Mouse (Mus musculus) kidney, adult 8-10 months (tissue): ENCODE measurements at regions not wholly inside any gene's neighbourhood (a gene's known extent, or its start where the extent isn't known, plus 50 kb on each side); places are given as distances from the start of the nearest gene placed in this dataset.

Experiments
- DNase-seq, 2 experiments: peaks; one replicate each; pipeline ENCODE4 v3.0.0; 2022

DNA sequence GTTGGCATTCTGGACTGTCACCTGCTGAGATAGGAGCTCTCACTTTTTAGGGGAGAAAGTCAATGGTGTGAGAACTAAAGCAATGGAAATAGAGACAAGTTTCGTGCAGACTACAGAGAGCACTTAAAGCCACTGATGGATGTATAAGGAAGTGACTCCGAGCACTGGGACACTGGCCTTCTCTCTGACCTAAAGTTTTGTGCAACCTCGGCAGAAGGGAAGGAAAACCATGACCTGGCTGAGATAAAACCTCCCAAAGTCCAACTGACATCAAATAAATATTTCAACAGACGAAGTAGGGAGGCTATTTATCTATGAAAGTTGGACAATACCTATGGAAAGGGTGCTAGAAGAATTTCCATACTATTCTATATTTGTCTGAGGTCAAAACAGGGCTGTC is 80.0 kb upstream of the Ahr start:
- no peak for DNase-seq

DNA sequence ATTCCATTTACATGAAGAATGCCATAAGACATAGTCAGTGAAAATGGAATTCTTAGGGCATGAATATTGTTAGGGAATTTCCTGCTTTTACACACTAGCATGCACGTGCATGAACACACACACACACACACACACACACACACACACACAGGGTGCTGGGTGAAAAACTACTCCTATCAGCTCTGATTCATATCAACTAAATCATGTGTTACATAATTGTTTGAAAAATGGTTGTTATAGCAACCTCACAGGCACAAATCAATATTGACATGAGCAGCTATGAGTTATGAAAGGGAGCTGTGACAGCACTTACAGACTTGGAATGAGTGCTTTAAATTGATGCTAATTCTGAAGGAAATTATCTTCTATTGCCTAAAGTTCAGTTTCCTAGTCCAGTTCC is 72.8 kb upstream of the Ahr start:
- DNase-seq: no peak

DNA sequence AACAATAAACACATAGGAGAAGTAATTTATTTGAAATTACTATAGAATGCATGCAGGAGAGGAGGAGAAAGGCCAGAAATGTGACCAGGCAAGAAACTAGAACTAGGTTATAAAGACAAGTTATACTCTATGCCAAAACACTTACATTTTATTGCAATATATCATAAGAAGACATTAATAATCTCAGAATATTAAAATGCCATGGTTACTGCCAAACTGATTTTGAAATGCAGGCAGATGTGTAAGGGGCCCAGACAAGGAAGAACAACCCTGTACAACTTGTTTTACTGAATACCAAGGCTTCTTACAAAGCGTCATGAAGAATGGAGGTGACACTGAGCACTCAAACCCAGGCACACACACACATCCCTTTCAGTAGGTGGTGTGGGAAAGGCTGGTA is 68.9 kb upstream of the Ahr start:
- no peak for DNase-seq

DNA sequence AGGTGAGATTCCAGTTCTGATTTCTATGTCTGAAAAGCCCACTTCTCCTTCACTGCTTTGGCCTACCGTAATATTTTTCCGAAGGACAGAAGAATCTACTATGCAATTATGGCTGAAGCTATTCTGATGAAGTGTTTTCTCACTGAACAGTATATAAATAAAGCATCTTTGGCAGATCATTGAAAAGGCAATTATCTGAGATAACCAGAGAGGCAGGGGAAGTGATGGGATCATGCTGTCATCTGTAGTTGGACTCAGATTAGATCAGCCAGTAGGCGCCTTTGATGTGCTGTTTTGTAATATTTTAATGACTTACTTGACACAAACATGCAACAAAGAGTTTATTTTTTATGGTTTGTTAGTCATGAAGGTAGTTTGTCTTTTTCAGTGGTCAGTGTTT is 67.8 kb upstream of the Ahr start:
- DNase-seq: no peak

DNA sequence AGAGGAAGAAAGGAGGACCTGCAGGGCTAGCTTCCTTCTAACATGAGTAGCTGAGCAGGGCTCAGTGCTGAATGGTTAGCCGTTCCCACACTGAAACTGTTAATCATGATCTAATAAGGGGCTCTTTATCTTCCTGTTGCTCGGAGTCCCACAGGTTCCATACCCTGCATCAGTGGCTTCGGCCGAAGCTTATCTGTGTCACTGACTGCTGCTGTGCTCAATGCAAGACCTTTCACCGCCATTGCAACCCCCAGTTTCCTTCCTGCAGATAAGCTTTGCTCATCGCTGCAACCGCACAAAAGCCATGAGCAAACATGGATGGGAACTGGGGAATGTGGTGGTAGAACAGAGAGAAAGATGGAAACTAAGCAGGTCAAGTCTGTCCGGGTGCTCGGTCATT is 63.5 kb upstream of the Ahr start:
- DNase-seq: no peak

DNA sequence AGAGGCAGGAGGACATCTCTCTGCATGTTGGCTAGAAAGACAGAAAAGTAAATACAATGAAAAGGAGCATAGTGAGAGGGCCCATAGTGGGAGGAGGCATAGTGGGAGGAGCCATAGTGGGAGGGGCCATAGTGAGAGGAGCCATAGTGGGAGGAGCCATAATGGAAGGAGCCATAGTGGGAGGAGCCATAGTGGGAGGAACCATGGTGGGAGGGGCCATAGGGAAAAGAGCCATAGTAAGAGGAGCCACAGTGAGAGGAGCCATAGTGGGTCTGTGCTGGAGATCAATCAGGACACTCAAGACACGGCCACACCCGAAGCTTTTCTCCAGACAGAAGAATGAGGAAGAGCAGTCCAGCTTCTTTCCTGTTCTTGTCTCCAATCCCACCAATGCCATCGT is 58.0 kb upstream of the Ahr start:
- no peak for DNase-seq
